Mouse (Mus musculus) G1E (cell line): ENCODE results near the gene Dbn1.

Experiments used
- CTCF ChIP-seq: IDR thresholded peaks from 2 replicates; pipeline ENCODE4 v1.5.1; 2012; ENCODE audit warnings: low read depth, low read length, inconsistent platforms, mixed read lengths
- POLR2AphosphoS5 ChIP-seq: IDR thresholded peaks from 2 replicates; pipeline ENCODE4 v1.6.1; 2012; ENCODE audit warnings: low read depth, low read length, inconsistent platforms; ENCODE audit not compliant: insufficient replicate concordance
- TAL1 ChIP-seq: conservative IDR thresholded peaks from 2 replicates; pipeline ENCODE4 v1.6.1; 2012; ENCODE audit warnings: low read depth, low read length, inconsistent platforms, mixed read lengths

GRCm38 (mm10) chr13:55449205-55449604 is 38.7 kb downstream of the Dbn1 start:
- TF ChIP-seq CTCF: no peak
- no peak for TF ChIP-seq TAL1
- no peak for TF ChIP-seq POLR2AphosphoS5
